Mouse (Mus musculus): Measurements from ENCODE around the gene Xpot.

- no peak for TF ChIP-seq CTCF (IDR thresholded peaks at IDR 0.05; ENCODE audit: extremely low read depth, insufficient read length, insufficient replicate concordance, low read depth, low read length)
- TF ChIP-seq POLR2A (IDR thresholded peaks at IDR 0.05; ENCODE audit: low read depth, low read length) = no peak
Measured at GRCm38 (mm10) chr10:121571511-121572147, 54.5 kb downstream of the Xpot start.
